In genomic region chr8:126698601-126699388, GRCm38 (mm10) we compare ENCODE assay signal across 8 mouse cellular contexts.
DNase-seq lines count a peak whose midpoint lies in the region; ATAC-seq lines count a peak whose summit lies in the region.

No protein-coding gene starts in this region.

- no peaks in the 10 kb centered on the region for H3K27me3 ChIP-seq in hindbrain, embryonic 12.5 days
- no peaks in the 10 kb centered on the region for H3K27me3 ChIP-seq in midbrain, embryonic 11.5 days (ENCODE audit: control insufficient read depth, insufficient read depth, low read length)

- no peaks in the 10 kb centered on the region for H3K36me3 ChIP-seq in hindbrain, embryonic 12.5 days
- H3K36me3 ChIP-seq in midbrain, embryonic 11.5 days (ENCODE audit: control insufficient read depth, insufficient read depth, low read length): no peaks in the 10 kb centered on the region

- H3K9ac ChIP-seq in hindbrain, embryonic 12.5 days: no peak overlapping the region
- H3K9ac ChIP-seq in midbrain, embryonic 11.5 days (ENCODE audit: low read length): peak overlapping the region; percentile 9; the same call in 1 of the 2 replicates

- H3K27ac ChIP-seq in hindbrain, embryonic 12.5 days: peak overlapping the region; percentile 82
- peak overlapping the region; percentile 15; the same call in 1 of the 2 replicates for H3K27ac ChIP-seq in midbrain, embryonic 11.5 days (ENCODE audit: low read depth, low read length)

- H3K4me3 ChIP-seq in hindbrain, embryonic 12.5 days: no peak overlapping the region
- no peak overlapping the region for H3K4me3 ChIP-seq in midbrain, embryonic 11.5 days (ENCODE audit: low read depth, low read length)

- peak; percentile 37 to 40 for DNase-seq in cerebellum, postnatal 10 days
- no peak for DNase-seq in cerebellum, postnatal 14 days
- DNase-seq in midbrain, embryonic 11.5 days (ENCODE audit: low spot score, missing footprints): peak; percentile 89
- DNase-seq in thymus, postnatal 4 days: peak; percentile 56
- DNase-seq in cerebellum, postnatal 36 days: no peak
- DNase-seq in adipocyte (ENCODE audit: low spot score): no peak

- H3K9me3 ChIP-seq in hindbrain, embryonic 12.5 days (replicated peaks): no peaks in the 10 kb centered on the region
- H3K9me3 ChIP-seq in midbrain, embryonic 11.5 days (ENCODE audit: control insufficient read depth, low read length): no peaks in the 10 kb centered on the region

- H3K4me2 ChIP-seq in hindbrain, embryonic 12.5 days (replicated peaks): peak overlapping the region; percentile 16; the same call in 1 of the 2 replicates
- peak overlapping the region; percentile 2 for H3K4me2 ChIP-seq in midbrain, embryonic 11.5 days

- ATAC-seq in activated CD4-positive, CD25-positive, alpha-beta regulatory T cell, adult 4 months: peak; percentile 46
- peak; percentile 75 for ATAC-seq in hindbrain, embryonic 12.5 days (ENCODE audit: low FRiP score)
- ATAC-seq in midbrain, embryonic 11.5 days (ENCODE audit: low FRiP score): peak; percentile 82

- H3K4me1 ChIP-seq in hindbrain, embryonic 12.5 days: peaks cover 14% of the 10 kb centered on the region
- peaks cover 11% of the 10 kb centered on the region; the same call in 1 of the 2 replicates for H3K4me1 ChIP-seq in midbrain, embryonic 11.5 days (ENCODE audit: control insufficient read depth, insufficient read depth, low read length)

- WGBS in hindbrain, embryonic 12.5 days: 23% methylated on average over 7 of the region's 7 CpGs
- WGBS in midbrain, embryonic 11.5 days: 10% methylated on average over 7 of the region's 7 CpGs

Comparison
In these comparisons a context has a peak if more than half of its experiments do, and no peak if none do; other contexts are left out.
1. DNase-seq: peak in cerebellum, postnatal 10 days (2 of 2), midbrain, embryonic 11.5 days (single experiment) and thymus, postnatal 4 days (single experiment); none in cerebellum, postnatal 14 days (0 of 2), cerebellum, postnatal 36 days (0 of 2) and adipocyte (single experiment).
2. Peak in every context shown above with its lines, with median percentiles within 50 percentile points of each other: ATAC-seq.